ENCODE assay signal across 18 mouse cellular contexts in genomic region chr6:86947100-86947499, GRCm38 (mm10).
A peak's percentile ranks its signal among the peaks of the same experiment; 100 is the strongest.
DNase-seq lines count a peak whose midpoint lies in the region; ATAC-seq lines count a peak whose summit lies in the region.
"Had no signal": no experiment of that assay in that cellular context is flagged by ENCODE, and none has a peak within 500 bp of the region (broad histone marks: within the 10 kb centered on the region; RNA-seq: fewer than 3 reads in every experiment).

No protein-coding gene starts in this region.

- DNase-seq in frontal cortex, adult 2 months (ENCODE audit: extremely low spot score in 1 of 2, low spot score in 1 of 2): peak; percentile 25 to 68
- DNase-seq in frontal cortex, postnatal 14 days (ENCODE audit: low spot score in 2 of 2): no peak
- DNase-seq in left cerebral cortex, adult 18-20 months (ENCODE audit: low spot score in 2 of 2): peak; percentile 52 to 64
- DNase-seq in left cerebral cortex, postnatal 10 days (ENCODE audit: extremely low spot score in 1 of 2, low spot score in 2 of 2): no peak
- peak; percentile 61 for DNase-seq in NIH3T3 (ENCODE audit: low read depth)
- DNase-seq in large intestine, adult 2 months (ENCODE audit: low read depth, low spot score): peak; percentile 33
- no peak for DNase-seq in cerebellum, postnatal 14 days
- DNase-seq: adrenal gland, postnatal 25 days; B cell, adult 2 months; cerebellum, adult 11 months; heart, adult 2 months; heart, postnatal 10 days; liver had no signal

- no peaks in the 10 kb centered on the region for H3K27me3 ChIP-seq in hindbrain, embryonic 12.5 days

- 51% methylated on average over 8 of the region's 8 CpGs for WGBS in large intestine, adult 2 months
- WGBS in hindbrain, embryonic 12.5 days: 88% methylated on average over 8 of the region's 8 CpGs

- intact Hi-C loops in left cerebral cortex, postnatal 10 days (cut with DNase I): no loop called here

- H3K4me3 ChIP-seq in hindbrain, embryonic 12.5 days: no peak overlapping the region
- H3K4me3 ChIP-seq: heart, adult 2 months; midbrain, embryonic 10.5 days; myocyte had no signal

- no peak for ATAC-seq in hindbrain, embryonic 12.5 days (ENCODE audit: low FRiP score)
- ATAC-seq: inflammation-experienced regulatory T-cells, adult 6 months; lung, postnatal 0 days had no signal

- H3K9me3 ChIP-seq in hindbrain, embryonic 12.5 days (replicated peaks): no peaks in the 10 kb centered on the region
- H3K9me3 ChIP-seq: midbrain, embryonic 10.5 days had no signal

- peaks cover 40% of the 10 kb centered on the region for H3K36me3 ChIP-seq in hindbrain, embryonic 12.5 days

- H3K4me1 ChIP-seq in hindbrain, embryonic 12.5 days: peaks cover 3% of the 10 kb centered on the region; the same call in 1 of the 2 replicates

- H3K4me2 ChIP-seq in hindbrain, embryonic 12.5 days (replicated peaks): no peak overlapping the region

- no peak overlapping the region for H3K9ac ChIP-seq in hindbrain, embryonic 12.5 days

- H3K27ac ChIP-seq in hindbrain, embryonic 12.5 days: no peak overlapping the region
- H3K27ac ChIP-seq: heart, adult 2 months; midbrain, embryonic 10.5 days had no signal

Comparison
In these comparisons a context has a peak if more than half of its experiments do, and no peak if none do; other contexts are left out.
1. DNase-seq: peak in frontal cortex, adult 2 months (2 of 2), left cerebral cortex, adult 18-20 months (2 of 2), NIH3T3 (single experiment) and large intestine, adult 2 months (single experiment); none in frontal cortex, postnatal 14 days (0 of 2), left cerebral cortex, postnatal 10 days (0 of 2) and cerebellum, postnatal 14 days (0 of 2).